Mouse (Mus musculus) testis, adult 2 months (tissue): ENCODE data around the gene Scn2b. TPM values are rescaled to one million over a fixed set of nuclear protein-coding genes. Genes with fewer than 3 reads are reported as not detected.
A peak's percentile ranks its signal among the peaks of the same experiment; 100 is the strongest.

Experiments used
- H3K27ac ChIP-seq: fragments of 200-500 bp; 2 replicates; pipeline ENCODE4 v1.5.1; 2012; ENCODE audit warnings: low read depth, low read length; ENCODE audit not compliant: control insufficient read depth, insufficient read depth
- H3K27me3 ChIP-seq: fragments of 200-500 bp; 2 replicates; pipeline ENCODE4 v1.6.1; 2012; ENCODE audit warnings: mild to moderate bottlenecking, low read length, moderate library complexity; ENCODE audit not compliant: control insufficient read depth, insufficient read depth
- H3K36me3 ChIP-seq: fragments of 200-500 bp; 2 replicates; pipeline ENCODE4 v1.6.1; 2012; ENCODE audit warnings: mild to moderate bottlenecking, low read length; ENCODE audit not compliant: control insufficient read depth, insufficient read depth
- H3K4me1 ChIP-seq: fragments of 200-500 bp; 2 replicates; pipeline ENCODE4 v1.6.1; 2012; ENCODE audit warnings: low read length; ENCODE audit not compliant: control insufficient read depth, insufficient read depth
- H3K4me3 ChIP-seq: fragments of 200-500 bp; 2 replicates; pipeline ENCODE4 v1.5.1; 2012; ENCODE audit warnings: low read depth, mild to moderate bottlenecking, low read length, moderate library complexity, mixed read lengths; ENCODE audit not compliant: control insufficient read depth
- CTCF ChIP-seq: fragments of 200-500 bp; IDR thresholded peaks from 2 replicates; pipeline ENCODE4 v1.5.1; 2012; ENCODE audit warnings: low read depth, mild to moderate bottlenecking, inconsistent platforms, low read length, moderate library complexity; ENCODE audit not compliant: control insufficient read depth, insufficient read depth, insufficient replicate concordance
- POLR2A ChIP-seq: fragments of 200-500 bp; IDR thresholded peaks from 2 replicates; pipeline ENCODE4 v1.6.1; 2012; ENCODE audit warnings: low read depth, mild to moderate bottlenecking, inconsistent platforms, low read length, moderate library complexity; ENCODE audit not compliant: control insufficient read depth
- polyA plus RNA-seq: library from polyadenylated mRNA; depleted of rRNA; stranded (reverse); fragments of >200 nt; gene quantifications from 2 replicates; pipeline ENCODE4 v1.2.3, GENCODE M21; 2012; rRNA removed

Gene Scn2b
- polyA plus RNA-seq: 0.31 and 0.48 TPM in 2 replicates

- peak within 1 kb of the TSS; percentile 32 for H3K4me3 ChIP-seq
- H3K27ac ChIP-seq: no peak within 1 kb of the TSS
- TF ChIP-seq POLR2A: no peak
- TF ChIP-seq CTCF: no peak
- no peaks in the 10 kb centered on the region for H3K27me3 ChIP-seq
- peaks cover 3% of the 10 kb centered on the region for H3K4me1 ChIP-seq
- no peaks in the 10 kb centered on the region for H3K36me3 ChIP-seq
Observed at GRCm38 (mm10) chr9:45117741-45118431, at the start of gene Scn2b. Gene Scn2b (plus strand): TSS chr9:45117782.

GRCm38 (mm10) chr9:45071800-45072199 is 45.8 kb upstream of the Scn2b start:
- Histone ChIP-seq H3K27me3 (no peaks in the 10 kb centered on the region), H3K27ac (no peak overlapping the region), H3K4me3 (no peak overlapping the region), H3K4me1 (no peaks in the 10 kb centered on the region), H3K36me3 (no peaks in the 10 kb centered on the region)
- TF ChIP-seq POLR2A: no peak
- no peak for TF ChIP-seq CTCF

GRCm38 (mm10) chr9:45077859-45078258 is 39.7 kb upstream of the Scn2b start:
- Histone ChIP-seq H3K36me3 (no peaks in the 10 kb centered on the region), H3K4me3 (no peak overlapping the region), H3K4me1 (no peaks in the 10 kb centered on the region), H3K27ac (no peak overlapping the region), H3K27me3 (no peaks in the 10 kb centered on the region)
- TF ChIP-seq POLR2A (no peak), CTCF (no peak)

- no peak for TF ChIP-seq CTCF
- no peak for TF ChIP-seq POLR2A
Observed at GRCm38 (mm10) chr9:45079011-45079410, 38.6 kb upstream of the Scn2b start, which contains the start of gene Jaml. Gene Jaml (plus strand): TSS chr9:45079183.

GRCm38 (mm10) chr9:45083132-45083531 is 34.5 kb upstream of the Scn2b start:
- H3K27me3 ChIP-seq: no peaks in the 10 kb centered on the region
- H3K4me3 ChIP-seq: no peak overlapping the region
- no peaks in the 10 kb centered on the region for H3K36me3 ChIP-seq
- TF ChIP-seq POLR2A (no peak), CTCF (no peak)
- no peak overlapping the region for H3K27ac ChIP-seq
- H3K4me1 ChIP-seq: no peaks in the 10 kb centered on the region

More at GRCm38 (mm10) chr9:45079011-45079410, 38.6 kb upstream of the Scn2b start, which contains the start of gene Jaml:
- H3K27ac ChIP-seq: no peak within 1 kb of the TSS
- H3K36me3 ChIP-seq: no peaks in the 10 kb centered on the region
- no peak within 1 kb of the TSS for H3K4me3 ChIP-seq
- no peaks in the 10 kb centered on the region for H3K4me1 ChIP-seq
- no peaks in the 10 kb centered on the region for H3K27me3 ChIP-seq

- no peak for TF ChIP-seq POLR2A
- TF ChIP-seq CTCF: no peak
- Histone ChIP-seq H3K4me3 (no peak overlapping the region), H3K36me3 (no peaks in the 10 kb centered on the region), H3K27me3 (no peaks in the 10 kb centered on the region), H3K27ac (no peak overlapping the region), H3K4me1 (no peaks in the 10 kb centered on the region)
Observed at GRCm38 (mm10) chr9:45084556-45084955, 33.0 kb upstream of the Scn2b start.

GRCm38 (mm10) chr9:45085741-45086690 is 31.6 kb upstream of the Scn2b start:
- Histone ChIP-seq H3K27me3 (no peaks in the 10 kb centered on the region), H3K27ac (no peak overlapping the region), H3K4me1 (no peaks in the 10 kb centered on the region), H3K4me3 (no peak overlapping the region), H3K36me3 (no peaks in the 10 kb centered on the region)
- TF ChIP-seq POLR2A (no peak), CTCF (no peak)
